Mouse (Mus musculus): ENCODE data around the gene Ptgdr2.

Gene Ptgdr2

DNA sequence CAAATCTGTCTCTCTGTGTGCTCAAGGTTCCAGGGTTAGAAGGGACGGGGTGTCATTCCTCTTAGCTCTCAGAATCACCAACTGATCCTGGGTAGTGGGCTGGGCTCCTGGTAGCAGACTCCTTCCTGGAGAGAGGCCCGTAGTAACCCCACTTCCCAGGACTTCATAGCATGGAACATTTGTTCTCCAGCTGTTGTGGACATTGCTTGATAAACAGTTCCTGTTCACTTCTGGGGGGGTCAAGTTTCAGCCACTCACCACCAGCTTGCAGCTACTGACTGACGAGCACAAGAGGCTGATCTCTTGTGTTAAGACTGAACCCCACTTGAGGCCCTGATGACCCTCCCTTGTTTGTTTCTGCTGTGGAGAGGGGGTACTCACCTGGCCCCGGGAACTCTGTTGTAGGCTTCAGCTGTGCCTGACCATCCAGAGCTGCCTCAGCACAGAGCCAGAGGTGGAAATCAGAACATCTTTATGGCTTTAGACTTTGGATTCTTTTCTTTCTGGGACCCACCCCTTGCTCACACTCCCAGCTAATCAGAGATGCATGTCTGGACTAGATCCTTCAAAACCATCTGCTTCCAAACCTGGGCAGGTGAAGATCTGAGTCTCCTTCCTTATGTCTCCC, 37.4 kb downstream of the Ptgdr2 start, which contains the start of gene Ms4a10:
Ms4a10 (minus strand) TSS at position 433 of the 628 bp plus-strand sequence.
- CTCF ChIA-PET: no interaction called here

DNA sequence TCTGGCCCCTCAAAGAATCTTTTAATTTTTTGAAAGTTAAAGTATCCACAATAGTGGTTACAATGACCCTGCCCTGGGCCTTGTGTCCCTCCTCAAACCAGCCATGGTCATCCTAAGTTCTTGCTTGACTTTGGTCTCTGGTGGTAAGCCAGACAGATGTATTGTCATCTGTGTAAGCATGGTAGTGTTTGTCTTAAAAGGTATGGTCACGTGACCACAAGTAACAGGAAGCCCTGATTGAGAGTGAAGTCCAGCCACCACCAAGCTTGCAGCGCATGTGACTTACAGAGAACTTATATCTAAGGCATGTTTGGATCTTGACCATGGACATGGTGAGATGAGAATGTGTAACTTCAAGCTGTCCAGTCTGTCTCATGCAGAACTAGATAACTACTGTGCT, 38.2 kb downstream of the Ptgdr2 start:
- CTCF ChIA-PET: no interaction called here

DNA sequence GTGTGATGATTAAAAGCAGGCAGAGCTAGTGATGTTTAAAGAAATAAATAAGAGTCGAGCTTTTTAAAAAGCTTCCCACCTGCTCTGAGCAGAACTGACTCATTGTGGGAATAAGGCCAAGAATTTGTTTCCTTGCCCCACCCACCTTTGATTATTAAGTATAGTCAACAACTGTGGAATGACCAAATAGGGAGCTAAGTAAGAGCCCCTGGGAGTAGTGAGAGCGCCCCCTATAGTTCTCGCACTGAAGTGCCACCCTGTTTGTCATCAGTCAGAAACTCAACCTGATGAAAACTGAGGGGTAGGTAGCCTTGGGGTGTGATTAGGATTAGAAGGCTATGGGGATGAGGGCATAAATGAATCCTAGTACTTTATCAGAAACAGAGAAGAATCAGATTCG, 39.4 kb downstream of the Ptgdr2 start:
- CTCF ChIA-PET: no interaction called here

DNA sequence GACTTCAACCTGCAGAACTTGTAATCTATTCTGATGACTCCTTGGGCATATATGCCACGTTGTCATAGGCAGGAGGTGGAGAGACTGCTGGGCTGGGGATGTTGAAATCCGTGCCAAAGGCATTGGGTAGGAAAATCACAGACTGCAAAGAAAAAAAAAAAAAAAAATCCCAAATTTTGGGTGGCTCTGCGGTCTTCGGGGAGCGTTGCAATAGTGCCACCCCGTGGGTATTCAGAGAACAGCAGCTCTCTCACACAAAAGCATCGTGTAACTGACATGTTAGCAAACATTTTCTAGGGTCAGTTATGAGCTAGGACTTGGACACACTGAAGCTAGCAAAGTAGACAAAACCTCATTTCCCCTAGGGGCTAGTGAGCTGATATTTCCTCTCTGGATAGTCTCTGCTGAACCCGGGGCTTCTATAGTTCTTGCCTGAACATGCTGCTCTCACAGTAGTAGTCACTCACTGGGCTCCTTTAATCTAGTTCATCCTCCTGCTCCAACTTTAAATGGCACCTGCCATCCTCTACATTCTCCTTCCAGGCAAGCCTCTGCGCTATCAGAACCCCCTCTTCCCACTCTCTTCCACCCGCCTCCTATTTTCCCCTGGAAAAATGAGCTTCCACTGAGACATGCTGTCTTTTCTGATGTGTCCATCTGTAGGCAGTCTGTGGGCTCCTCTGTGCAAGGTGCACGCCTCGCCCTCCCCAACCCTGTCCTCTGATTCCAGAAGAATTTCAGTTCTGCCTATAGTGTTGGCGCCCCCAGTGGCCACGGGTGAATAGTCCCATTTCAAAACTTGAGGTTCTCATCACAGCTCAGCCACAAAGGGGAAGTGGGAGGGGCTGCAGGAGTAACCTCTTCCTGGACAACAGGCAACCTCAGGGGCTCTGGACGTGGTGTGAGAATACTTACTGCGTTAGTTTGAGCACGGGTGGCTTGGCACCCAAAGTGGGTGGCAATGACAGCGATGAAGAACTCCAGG, 42.5 kb downstream of the Ptgdr2 start:
- CTCF ChIA-PET: interaction anchor here (0.5 to 1.0 kb wide), 5 partner anchors 70 to 985 kb away, joined by 3 to 8 read pairs (median 3); no protein-coding TSS in a partner anchor

DNA sequence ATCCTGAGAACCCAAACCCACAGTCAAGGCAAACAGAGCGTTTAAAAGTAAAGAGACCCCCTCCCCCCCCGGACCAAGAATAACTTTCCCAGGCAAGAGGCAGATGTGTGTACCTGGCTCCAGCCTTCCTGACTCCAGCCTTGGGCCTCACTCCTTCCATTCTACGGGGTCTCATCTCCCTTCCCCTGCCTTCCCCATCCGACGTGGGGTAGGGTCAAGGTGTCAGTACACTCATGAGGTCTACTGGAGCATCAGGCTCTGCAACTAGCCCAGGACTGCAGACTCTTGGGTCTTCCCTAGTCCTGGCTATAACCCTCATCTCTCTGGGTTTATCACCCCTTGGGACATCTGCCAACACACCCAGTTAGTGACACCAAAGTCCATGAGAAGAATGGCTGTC, 43.2 kb downstream of the Ptgdr2 start:
- CTCF ChIA-PET: interaction anchor here (0.6 to 1.0 kb wide), 2 partner anchors 302 to 984 kb away, joined by 3 to 8 read pairs; no protein-coding TSS in a partner anchor

DNA sequence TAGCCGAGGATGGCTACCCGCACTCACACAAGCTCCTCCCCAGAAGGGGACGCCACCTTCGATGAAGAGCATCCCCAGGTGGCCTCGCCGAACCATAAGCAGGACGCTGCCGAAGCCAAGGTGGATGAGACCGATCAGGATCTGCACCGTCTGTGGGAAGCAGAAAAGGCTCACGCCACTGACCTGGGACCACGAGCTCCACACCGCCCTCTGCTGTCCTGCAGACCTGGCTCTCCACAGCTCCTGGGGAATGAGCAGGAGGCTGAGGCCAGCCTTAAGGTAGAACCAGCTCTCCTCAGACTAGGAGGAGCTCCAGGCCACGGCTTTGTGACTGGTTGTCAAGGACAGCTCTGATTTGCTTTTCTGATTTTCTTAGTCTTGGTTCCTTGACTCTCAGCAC, 46.2 kb downstream of the Ptgdr2 start:
- CTCF ChIA-PET: no interaction called here

DNA sequence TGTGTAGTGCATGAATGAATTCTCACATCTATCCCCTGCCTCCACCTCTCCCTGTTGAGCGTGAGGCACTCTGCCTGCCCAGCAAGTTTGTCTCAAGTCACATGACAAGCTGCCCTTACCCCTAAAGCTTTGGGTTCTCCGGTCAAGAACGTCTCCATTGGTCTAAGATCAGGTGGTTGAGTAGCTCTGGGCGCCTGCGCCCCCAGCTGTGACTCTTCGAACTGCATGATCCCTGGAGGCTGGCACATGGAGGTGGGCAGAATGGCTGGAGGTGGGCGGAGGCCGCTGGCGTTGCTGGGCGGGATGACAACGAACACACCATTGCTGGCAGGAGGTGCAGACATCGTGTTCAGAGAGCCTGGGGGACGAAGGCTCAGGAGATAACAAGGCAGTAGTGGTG, 47.6 kb downstream of the Ptgdr2 start:
- CTCF ChIA-PET: no interaction called here

DNA sequence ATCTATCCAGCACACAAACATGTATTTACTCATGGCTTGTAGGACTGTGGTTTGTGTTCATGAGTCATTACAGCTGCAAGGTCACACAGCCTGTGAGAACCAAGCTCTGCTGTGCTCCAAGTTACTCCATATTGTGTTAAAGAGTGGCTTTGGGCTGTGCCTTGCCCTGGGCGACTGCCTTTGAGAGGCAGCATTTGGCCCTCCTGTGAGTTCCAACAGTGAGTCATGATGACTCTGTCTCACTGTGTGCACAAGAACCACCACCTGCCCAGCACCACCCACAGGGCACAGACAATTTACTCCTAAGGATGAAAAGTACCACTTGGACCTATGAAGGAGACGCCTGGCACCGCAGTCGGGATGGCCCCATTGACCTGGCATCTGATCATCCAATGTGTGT, 48.9 kb downstream of the Ptgdr2 start:
- CTCF ChIA-PET: no interaction called here

DNA sequence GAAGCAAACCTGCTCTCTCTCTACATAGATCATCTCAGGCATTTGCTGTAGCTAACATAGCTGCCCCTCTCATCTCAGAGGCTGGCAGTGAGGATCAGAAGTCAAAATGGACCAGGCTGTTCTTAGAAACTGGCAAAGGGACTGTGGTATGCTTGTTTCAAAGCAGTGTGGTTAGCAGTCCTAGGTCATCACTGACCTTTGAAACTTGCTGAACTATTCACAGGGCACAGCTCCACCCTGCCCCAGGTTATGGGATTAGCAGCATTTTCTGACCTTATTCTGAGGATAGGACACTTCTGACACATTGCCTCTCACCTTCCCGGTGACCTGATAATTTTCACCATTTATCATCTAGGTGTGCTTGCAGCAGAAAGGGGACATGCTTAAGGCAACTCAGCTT, 51.6 kb downstream of the Ptgdr2 start:
- CTCF ChIA-PET: interaction anchor here (0.7 kb wide), 1 partner anchor 21 kb away, joined by 6 read pairs; no protein-coding TSS in a partner anchor

DNA sequence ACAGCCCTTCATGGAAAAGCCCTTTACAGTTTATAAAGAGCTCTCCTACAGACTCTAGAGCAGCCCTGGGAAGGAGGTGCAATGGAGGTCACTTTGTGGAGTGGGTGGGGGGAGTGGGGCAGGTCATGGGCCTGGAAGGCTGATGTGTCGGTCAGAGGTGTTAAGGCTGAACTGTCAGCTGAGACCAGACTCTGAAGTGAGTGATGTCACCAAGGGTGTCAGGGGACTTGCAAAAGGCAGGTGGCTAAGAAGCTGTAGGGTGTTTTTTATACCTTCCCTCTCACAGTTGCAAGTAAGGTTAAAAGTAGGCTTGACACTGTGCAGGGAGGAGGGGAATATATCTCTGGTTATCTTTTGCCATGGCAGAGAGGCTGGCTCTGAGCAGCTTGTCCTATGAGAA, 53.8 kb downstream of the Ptgdr2 start:
- CTCF ChIA-PET: interaction anchor here (0.6 kb wide), 1 partner anchor 505 kb away, joined by 9 read pairs; no protein-coding TSS in a partner anchor

DNA sequence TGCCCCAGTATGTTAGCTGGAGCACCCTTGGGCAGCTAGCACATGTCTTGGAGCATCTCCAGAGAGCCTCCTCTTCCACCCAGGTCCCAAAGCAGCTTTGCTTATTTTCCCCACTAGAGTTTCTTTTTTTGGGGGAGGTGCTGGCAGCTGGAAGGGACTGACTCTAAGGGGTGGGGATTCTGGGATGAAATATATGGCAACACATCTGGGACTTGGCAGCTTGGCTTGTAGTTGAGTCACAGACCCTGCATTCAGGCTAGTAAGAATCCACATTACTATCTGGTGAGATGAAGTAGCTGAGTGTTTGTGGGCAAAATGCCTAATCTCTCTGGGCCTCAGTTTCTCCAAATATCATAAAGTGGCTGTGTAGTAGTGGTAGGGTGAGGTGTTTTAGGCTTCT, 55.0 kb downstream of the Ptgdr2 start:
- CTCF ChIA-PET: no interaction called here
